Mouse (Mus musculus): ENCODE data around the gene Mbtps1. TPM values are rescaled to one million over a fixed set of nuclear protein-coding genes. Genes with fewer than 3 reads are reported as not detected.

Mbtps1 gene
- total and polyA plus RNA-seq, 3 experiments, result 33.1 to 59.9 TPM; not detected in 1

DNA sequence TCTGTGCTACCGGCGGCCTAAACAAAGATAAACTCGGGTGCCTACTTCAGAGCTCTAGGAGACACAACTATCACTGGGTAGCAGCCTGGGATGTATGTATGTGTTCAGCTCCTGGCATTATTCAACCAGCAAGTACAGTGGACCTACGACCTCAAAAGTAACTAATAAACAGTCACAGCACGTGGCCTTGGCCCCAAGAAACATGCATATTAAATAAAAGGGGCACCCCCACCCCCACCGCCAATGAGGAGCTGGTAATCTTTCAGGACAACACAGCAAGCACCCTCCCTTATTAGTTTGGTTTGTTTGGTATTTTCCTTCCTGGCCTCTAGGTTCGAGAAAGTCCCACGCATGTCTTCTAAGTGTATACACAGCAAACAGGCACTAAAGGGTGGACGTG lies 9.7 kb upstream of the Mbtps1 start:
- Histone ChIP-seq H3K4me3 (ENCODE audit: control insufficient read depth in 1 of 2, insufficient read depth in 1 of 2, low read depth in 2 of 2, low read length in 2 of 2) (no peak overlapping the region), H3K27ac (ENCODE audit: control insufficient read depth, low read depth, low read length) (no peak overlapping the region), H3K79me2 (ENCODE audit: control insufficient read depth, insufficient read depth, low read length, poor library complexity) (peaks cover 9% of the 10 kb centered on the region), H3K36me3 (ENCODE audit: control insufficient read depth in 1 of 2, insufficient read depth in 2 of 2, low read length in 2 of 2) (no peaks in the 10 kb centered on the region; a peak in 1 of 4 replicates), H3K4me1 (ENCODE audit: control insufficient read depth in 1 of 2, insufficient read depth in 2 of 2, low read length in 2 of 2) (peaks cover 1 to 7% of the 10 kb centered on the region in 2 experiments; a peak in 2 of 4 replicates), H3K27me3 (ENCODE audit: control insufficient read depth in 1 of 2, insufficient read depth in 2 of 2, low read length in 2 of 2) (no peaks in the 10 kb centered on the region), H3K9me3 (replicated peaks; ENCODE audit: insufficient read depth, low read length) (no peaks in the 10 kb centered on the region), H3K9ac (ENCODE audit: control insufficient read depth, low read depth, low read length, poor library complexity, severe bottlenecking) (no peak overlapping the region)
- DNase-seq (ENCODE audit: low read depth, low spot score), result no peak
- no peak for TF ChIP-seq TAL1 (IDR thresholded peaks at IDR 0.05; ENCODE audit: low read length)

DNA sequence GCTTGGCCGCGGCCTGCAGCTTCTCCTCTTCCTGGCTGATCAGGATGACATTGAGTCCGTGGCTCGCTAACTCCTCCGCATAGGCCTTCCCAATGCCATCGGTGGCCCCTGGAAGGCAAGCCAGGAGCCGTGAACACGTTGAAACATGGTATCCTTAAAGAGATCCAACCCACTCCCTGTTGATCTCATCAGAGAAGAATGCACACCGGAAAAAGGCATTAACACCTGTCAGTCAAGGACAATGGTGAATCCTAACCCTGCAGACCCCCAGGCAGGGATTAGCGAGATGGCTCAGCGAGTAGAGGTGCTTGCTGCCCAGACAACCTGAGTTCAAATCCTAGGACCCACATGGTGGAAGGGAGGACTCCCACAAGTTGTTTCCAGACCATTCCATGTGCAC lies 7.8 kb upstream of the Mbtps1 start:
- Histone ChIP-seq H3K27me3 (ENCODE audit: control insufficient read depth in 1 of 2, insufficient read depth in 2 of 2, low read length in 2 of 2) (no peaks in the 10 kb centered on the region), H3K4me1 (ENCODE audit: control insufficient read depth in 1 of 2, insufficient read depth in 2 of 2, low read length in 2 of 2) (peaks cover 0 to 2% of the 10 kb centered on the region in 2 experiments; a peak in 1 of 4 replicates), H3K27ac (ENCODE audit: control insufficient read depth, low read depth, low read length) (no peak overlapping the region), H3K79me2 (ENCODE audit: control insufficient read depth, insufficient read depth, low read length, poor library complexity) (no peaks in the 10 kb centered on the region), H3K4me3 (ENCODE audit: control insufficient read depth in 1 of 2, insufficient read depth in 1 of 2, low read depth in 2 of 2, low read length in 2 of 2) (no peak overlapping the region), H3K9me3 (replicated peaks; ENCODE audit: insufficient read depth, low read length) (no peaks in the 10 kb centered on the region), H3K9ac (ENCODE audit: control insufficient read depth, low read depth, low read length, poor library complexity, severe bottlenecking) (no peak overlapping the region), H3K36me3 (ENCODE audit: control insufficient read depth in 1 of 2, insufficient read depth in 2 of 2, low read length in 2 of 2) (no peaks in the 10 kb centered on the region; a peak in 1 of 4 replicates)
- TF ChIP-seq RCOR1 (IDR thresholded peaks at IDR 0.05; ENCODE audit: low read depth, low read length) (no peak), GATA1 (IDR thresholded peaks at IDR 0.05; ENCODE audit: low read depth, low read length) (no peak), POLR2A (IDR thresholded peaks at IDR 0.05; ENCODE audit: control insufficient read depth in 1 of 2, insufficient read depth in 1 of 2, low read depth in 1 of 2, low read length in 2 of 2, poor library complexity in 1 of 2) (no peak), TCF12 (IDR thresholded peaks at IDR 0.05; ENCODE audit: low read depth, low read length) (no peak), ZMIZ1 (IDR thresholded peaks at IDR 0.05; ENCODE audit: low read depth, low read length) (no peak), MYC (IDR thresholded peaks at IDR 0.05; ENCODE audit: low read depth, low read length) (no peak), MYB (IDR thresholded peaks at IDR 0.05; ENCODE audit: low read depth, low read length) (no peak), GABPA (IDR thresholded peaks at IDR 0.05; ENCODE audit: low read depth, low read length) (no peak), NRF1 (IDR thresholded peaks at IDR 0.05; ENCODE audit: insufficient read depth, low read depth, low read length, poor library complexity, severe bottlenecking) (no peak), JUND (IDR thresholded peaks at IDR 0.05; ENCODE audit: low read depth, low read length) (no peak), TAL1 (IDR thresholded peaks at IDR 0.05; ENCODE audit: low read length) (no peak), ELF1 (IDR thresholded peaks at IDR 0.05; ENCODE audit: low read depth, low read length) (no peak), ZNF384 (IDR thresholded peaks at IDR 0.05; ENCODE audit: low read depth, low read length) (no peak)
- DNase-seq (ENCODE audit: low read depth, low spot score), result no peak

DNA sequence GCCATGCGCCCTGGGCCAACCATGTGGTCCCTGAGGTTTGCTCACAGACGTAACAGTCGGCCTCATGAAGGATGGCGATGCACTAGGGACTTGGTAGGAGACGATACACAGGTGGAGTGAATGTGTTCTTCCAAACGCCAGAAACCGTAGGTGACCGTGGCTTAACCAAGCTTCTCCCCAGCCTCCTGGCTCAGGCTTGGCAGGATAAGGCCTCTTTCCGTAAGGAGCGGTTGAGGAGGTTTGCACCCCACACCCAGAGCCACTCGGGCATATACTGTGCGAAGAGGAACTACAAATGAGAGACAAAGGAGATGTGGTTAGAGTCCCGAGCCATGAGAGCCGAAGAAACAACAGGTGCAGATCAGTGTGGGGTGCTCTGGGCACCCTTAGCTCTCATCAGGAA lies 5.3 kb upstream of the Mbtps1 start:
- H3K9me3 ChIP-seq (replicated peaks; ENCODE audit: insufficient read depth, low read length), result no peaks in the 10 kb centered on the region
- no peak overlapping the region for H3K9ac ChIP-seq (ENCODE audit: control insufficient read depth, low read depth, low read length, poor library complexity, severe bottlenecking)
- H3K79me2 ChIP-seq (ENCODE audit: control insufficient read depth, insufficient read depth, low read length, poor library complexity), result no peaks in the 10 kb centered on the region
- DNase-seq (ENCODE audit: low read depth, low spot score), result no peak
- H3K4me3 ChIP-seq (ENCODE audit: control insufficient read depth in 1 of 2, insufficient read depth in 1 of 2, low read depth in 2 of 2, low read length in 2 of 2), result no peak overlapping the region
- H3K4me1 ChIP-seq (ENCODE audit: control insufficient read depth in 1 of 2, insufficient read depth in 2 of 2, low read length in 2 of 2), result peaks cover 0 to 3% of the 10 kb centered on the region in 2 experiments; a peak in 2 of 4 replicates
- TF ChIP-seq RAD21 (IDR thresholded peaks at IDR 0.05; ENCODE audit: low read depth, low read length) (no peak), ELF1 (IDR thresholded peaks at IDR 0.05; ENCODE audit: low read depth, low read length) (no peak), TBP (IDR thresholded peaks at IDR 0.05; ENCODE audit: low read depth, low read length) (no peak), MAFK (IDR thresholded peaks at IDR 0.05; ENCODE audit: borderline replicate concordance, low read depth, low read length) (no peak), POLR2AphosphoS2 (IDR thresholded peaks at IDR 0.05; ENCODE audit: low read length) (no peak), ZC3H11A (IDR thresholded peaks at IDR 0.05; ENCODE audit: low read depth, low read length) (no peak), TAL1 (IDR thresholded peaks at IDR 0.05; ENCODE audit: low read length) (no peak), USF1 (IDR thresholded peaks at IDR 0.05; ENCODE audit: low read depth, low read length) (no peak), POLR2AphosphoS5 (IDR thresholded peaks at IDR 0.05; ENCODE audit: borderline replicate concordance, low read depth, low read length) (no peak), UBTF (IDR thresholded peaks at IDR 0.05; ENCODE audit: borderline replicate concordance, insufficient read depth, low read depth, low read length) (no peak), SMC3 (IDR thresholded peaks at IDR 0.05; ENCODE audit: low read depth, low read length) (no peak), ZMIZ1 (IDR thresholded peaks at IDR 0.05; ENCODE audit: low read depth, low read length) (no peak), GABPA (IDR thresholded peaks at IDR 0.05; ENCODE audit: low read depth, low read length) (no peak), MYC (IDR thresholded peaks at IDR 0.05; ENCODE audit: low read depth, low read length) (no peak), MAX (IDR thresholded peaks at IDR 0.05; ENCODE audit: low read length) (no peak), CHD1 (IDR thresholded peaks at IDR 0.05; ENCODE audit: low read depth, low read length) (no peak), EP300 (IDR thresholded peaks at IDR 0.05; ENCODE audit: low read depth in 1 of 2, low read length in 2 of 2) (no peak)
- H3K36me3 ChIP-seq (ENCODE audit: control insufficient read depth in 1 of 2, insufficient read depth in 2 of 2, low read length in 2 of 2), result no peaks in the 10 kb centered on the region; a peak in 1 of 4 replicates
- H3K27ac ChIP-seq (ENCODE audit: control insufficient read depth, low read depth, low read length), result no peak overlapping the region
- H3K27me3 ChIP-seq (ENCODE audit: control insufficient read depth in 1 of 2, insufficient read depth in 2 of 2, low read length in 2 of 2), result no peaks in the 10 kb centered on the region

Measured in MEL (cell line).